Mouse (Mus musculus): Measurements from ENCODE around the gene Nkx2-1. TPM values are rescaled to one million over a fixed set of nuclear protein-coding genes. Genes with fewer than 3 reads are reported as not detected.

The Nkx2-1 gene
- total RNA-seq, 2 experiments from 2014 or later = 0.27 to 0.42 TPM

DNA sequence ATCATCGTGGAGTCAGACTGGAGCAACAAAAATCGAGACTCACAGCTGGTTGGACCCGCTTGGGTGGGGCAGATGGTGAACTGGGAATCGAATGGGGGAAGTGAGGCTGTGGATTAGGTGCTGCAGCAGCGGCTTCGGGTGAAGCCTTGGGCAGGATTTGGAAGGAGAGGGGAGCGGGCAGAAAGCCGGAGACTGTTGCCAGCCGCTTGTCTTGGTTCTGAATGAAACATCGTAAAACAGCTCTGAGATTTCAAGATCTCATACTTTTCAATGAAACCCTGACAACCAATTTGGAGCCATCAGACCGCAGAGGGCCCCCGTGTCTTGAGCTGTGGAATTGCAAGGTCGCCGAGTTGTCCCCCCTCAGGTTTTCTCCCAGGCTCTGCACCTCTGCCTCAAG lies 12.5 kb downstream of the Nkx2-1 start:
- no peak for DNase-seq (ENCODE audit: extremely low spot score in 1 of 2, low spot score in 1 of 2)

DNA sequence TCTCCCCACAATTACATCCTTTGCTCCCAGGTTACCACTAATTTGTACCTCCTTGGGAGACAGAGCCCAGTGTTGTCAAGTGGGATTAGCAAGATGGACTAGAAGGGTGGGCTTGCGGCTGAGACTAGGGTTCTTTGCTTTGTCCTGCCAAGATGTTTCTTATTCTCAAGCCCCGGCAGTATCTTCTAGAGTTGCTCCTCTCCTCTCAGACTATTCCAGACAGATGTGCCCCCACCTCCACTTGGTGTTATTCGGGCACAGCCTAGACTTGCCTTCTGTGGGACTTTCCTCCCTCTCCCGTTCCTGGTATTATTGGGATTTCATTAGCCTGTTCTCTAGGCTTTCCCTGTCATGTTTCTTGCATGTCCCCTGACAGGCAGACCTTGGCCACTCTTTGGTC lies 14.5 kb downstream of the Nkx2-1 start:
- no peak for DNase-seq (ENCODE audit: extremely low spot score in 1 of 2, low spot score in 1 of 2)

DNA sequence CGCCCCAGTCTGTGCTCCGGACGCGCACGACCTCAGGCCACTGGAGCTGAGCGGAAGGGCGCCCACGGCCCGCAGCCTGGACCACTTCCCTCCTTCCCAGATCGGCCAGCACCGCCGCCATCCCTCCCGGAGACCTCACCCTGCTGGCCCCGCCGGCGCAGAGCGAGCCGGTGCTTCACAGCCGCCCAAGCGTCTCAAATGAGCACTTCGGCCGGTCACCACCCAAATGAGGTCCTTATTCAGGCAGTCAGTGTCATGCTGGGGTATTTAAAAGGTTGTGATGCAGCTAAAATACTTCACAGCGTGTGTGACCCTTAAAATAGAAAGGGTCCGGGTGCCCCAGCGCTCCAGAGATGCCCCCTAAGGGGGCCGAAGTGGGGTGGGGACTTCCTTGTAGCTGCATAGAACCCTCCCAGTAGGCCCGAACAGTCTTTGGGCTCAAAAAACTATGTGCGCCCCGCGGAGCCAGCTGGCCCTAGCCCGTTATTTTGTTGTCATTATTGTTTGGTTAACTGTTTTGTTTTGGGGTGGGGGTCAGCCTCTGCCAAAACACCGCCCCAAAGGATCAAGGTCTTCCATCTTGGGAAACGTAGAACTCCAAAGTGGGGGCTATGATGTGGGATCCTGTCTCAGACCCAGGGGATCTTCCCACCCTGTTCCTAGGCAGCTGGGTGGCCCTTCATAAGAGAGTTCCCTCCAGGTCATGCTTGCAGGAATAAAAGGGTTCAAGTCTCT lies 15.4 kb downstream of the Nkx2-1 start:
- no peak for DNase-seq (ENCODE audit: extremely low spot score in 1 of 2, low spot score in 1 of 2)

DNA sequence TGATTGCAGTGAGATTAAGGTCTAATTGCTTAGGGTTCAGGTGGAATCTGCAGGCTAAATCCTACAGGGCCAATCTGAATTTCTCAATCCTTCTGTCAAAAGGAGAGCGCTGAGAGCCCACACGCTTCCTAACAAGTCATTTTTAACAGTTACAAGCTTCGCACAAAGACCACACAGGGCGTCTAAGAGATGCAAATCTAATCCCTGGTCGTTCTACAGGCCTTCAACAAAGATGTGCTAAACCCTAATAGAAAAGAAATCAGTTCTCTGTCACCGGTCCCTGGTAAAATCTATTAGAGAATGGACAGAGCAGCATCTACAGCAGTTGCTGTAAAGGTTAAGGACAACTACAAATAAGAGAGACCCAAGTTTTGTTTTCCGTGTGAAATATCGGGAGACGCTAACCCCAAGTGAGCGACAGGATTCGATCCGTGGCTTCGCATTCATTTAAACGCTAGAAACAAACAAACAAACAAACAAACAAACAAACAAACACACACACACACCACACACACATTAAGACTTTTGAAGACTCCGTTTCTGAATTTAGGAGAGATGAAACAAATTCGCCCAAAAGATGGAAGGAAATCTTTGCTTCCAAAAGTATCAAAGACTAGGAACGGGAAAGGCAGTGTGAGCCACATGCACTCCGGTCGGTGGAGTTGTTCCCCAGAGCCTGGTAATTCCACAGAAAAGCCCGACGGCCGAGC lies 16.2 kb downstream of the Nkx2-1 start:
- no peak for DNase-seq (ENCODE audit: extremely low spot score in 1 of 2, low spot score in 1 of 2)

DNA sequence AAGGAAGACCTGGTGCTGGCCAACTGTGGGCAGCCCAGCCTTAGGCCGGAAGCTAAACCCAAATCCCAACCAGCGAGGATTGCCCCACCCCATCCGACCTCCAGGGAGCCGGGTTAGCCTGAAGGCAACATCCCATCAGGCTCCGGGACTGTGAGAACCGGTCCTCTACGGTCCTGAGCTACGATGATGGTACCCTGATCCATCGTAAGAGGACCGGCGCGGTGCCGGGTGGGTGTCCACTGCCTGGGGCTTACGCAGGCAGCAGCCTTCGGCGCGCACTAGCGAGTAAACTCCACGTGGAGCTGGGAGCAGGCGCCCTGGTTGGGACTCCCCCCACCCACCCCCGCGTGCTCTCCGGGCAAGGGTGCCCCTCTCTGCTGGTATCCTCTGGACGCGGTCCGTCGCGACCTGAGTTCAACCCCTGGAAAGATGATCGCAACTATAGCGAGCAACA lies 16.9 kb downstream of the Nkx2-1 start:
- no peak for DNase-seq (ENCODE audit: extremely low spot score in 1 of 2, low spot score in 1 of 2)

DNA sequence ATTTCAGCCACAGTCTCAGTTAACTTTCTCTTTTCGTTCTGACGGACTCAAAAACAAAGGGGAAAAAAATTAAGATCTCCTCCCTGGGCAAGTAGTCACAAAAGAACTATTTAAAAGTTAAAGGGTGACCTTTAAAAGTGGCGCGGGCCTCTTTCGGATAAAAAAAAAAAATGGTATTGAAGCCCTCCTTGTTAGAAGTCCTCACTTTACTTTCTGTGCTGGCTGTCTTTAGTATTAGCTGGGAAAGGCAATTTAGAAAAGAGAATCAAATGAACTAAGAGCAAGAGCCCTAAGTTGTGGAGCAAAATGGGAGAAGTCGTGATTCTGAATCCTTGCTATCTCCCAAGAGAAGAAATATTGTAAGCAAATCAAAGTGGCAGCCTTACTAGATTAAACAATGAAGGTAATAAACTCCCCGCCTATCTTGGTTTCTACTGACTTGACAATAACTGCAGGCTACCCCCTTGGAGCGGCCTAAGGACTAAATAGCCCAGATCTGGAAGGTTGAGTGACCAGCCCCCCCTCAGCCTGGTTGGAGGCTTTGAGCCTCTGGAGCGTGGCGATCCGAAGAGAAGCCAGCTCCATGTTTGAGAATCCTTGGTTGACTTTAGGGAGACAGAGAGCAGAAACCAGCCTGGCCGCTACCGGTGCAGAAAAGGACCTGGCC lies 17.5 kb downstream of the Nkx2-1 start:
- DNase-seq (ENCODE audit: extremely low spot score in 1 of 2, low spot score in 1 of 2) = no peak

DNA sequence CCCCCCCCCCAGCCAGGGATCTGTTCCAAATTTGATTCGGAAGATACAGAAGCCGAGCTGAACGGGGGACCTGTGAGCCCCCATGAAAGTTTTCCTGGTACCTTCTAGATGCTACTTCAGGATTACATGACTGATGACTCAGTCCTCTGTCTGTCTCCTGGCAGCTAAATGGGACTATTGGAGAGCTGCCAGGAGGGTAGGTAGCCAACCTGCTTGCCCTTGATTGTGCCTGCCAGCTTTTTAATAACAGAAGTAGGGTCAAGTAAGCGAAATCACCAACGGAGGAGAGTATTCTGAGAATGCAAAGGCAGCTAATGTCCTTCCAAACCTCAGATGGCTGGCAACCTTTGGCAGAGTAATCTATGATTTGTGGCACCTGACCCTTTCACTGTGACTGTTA lies 18.5 kb downstream of the Nkx2-1 start:
- no peak for DNase-seq (ENCODE audit: extremely low spot score in 1 of 2, low spot score in 1 of 2)

DNA sequence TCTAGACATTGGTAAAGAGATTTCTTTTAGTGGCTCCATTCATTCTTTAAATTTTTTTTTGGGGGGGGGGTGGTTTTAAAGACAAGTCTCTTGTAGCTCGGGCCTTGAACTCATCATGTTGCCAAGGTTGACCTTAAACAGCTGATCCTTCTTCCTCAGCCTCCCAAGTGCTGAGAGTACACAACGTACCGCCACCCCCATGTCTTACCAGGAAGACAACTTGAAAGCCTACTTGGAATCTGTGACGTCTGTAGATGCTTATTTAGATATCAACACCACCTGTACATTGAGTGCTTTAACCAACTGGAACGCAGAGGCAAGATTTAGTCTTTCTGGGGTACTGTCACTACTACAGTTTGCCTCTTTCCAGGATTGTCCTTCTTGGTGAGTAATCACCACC lies 21.9 kb downstream of the Nkx2-1 start:
- no peak for DNase-seq (ENCODE audit: extremely low spot score in 1 of 2, low spot score in 1 of 2)

DNA sequence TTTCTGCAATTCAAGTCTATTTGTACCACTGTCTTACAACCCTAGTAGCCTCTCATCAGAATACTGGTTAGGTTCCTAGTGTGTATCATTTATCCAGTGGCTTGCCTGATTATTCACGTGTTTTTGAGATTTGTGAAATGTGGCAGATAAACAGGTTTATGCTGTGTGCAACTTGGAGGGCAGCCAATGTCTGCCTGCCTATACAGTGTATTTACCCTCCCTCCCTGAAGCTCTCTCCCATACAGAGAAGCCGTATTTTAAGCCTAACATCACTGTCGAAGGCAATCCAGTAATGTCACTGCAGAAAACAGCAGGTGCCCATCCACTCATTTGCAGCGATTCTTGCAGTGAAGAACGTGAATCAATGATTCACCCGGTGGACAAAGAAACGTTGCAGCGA lies 28.3 kb downstream of the Nkx2-1 start:
- no peak for DNase-seq (ENCODE audit: extremely low spot score in 1 of 2, low spot score in 1 of 2)

DNA sequence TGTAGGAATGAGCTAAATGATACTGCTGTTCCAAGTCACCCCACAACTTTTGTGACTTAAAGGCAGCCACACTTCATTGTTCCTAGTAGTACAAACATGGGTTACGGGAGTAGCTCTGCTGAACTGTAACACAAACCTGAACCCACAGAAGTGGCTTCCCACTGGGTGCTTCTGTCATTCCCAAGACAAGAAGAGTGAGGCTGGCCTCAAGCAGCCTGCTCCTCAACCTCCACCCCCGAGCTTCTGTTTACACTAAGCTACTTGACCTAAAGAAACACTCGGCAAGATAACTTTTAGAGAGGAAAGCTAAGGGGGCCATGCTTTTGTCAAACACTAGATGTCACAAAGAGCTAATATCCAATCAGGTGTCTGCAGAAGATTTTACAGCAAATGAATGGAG lies 49.7 kb downstream of the Nkx2-1 start:
- DNase-seq (ENCODE audit: extremely low spot score in 1 of 2, low spot score in 1 of 2) = no peak

DNA sequence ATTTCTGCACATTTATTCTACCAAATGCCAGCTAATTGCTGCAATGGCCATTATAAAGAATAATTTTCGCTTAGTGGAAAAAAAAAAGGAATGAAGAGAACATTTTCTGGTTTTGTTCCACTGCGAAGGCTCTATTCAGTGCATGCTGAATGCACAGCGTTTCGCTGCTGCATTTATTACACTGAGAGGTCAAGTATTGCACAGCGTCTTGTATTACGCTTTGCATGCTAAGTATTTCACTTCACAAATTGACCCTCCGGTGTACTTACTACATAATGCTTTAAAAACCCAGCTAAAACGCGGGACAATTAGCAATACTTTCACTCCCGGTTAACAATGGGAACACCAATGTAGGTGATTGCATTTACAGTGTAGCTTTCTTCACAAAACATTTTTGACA lies 54.1 kb downstream of the Nkx2-1 start:
- no peak for DNase-seq (ENCODE audit: extremely low spot score in 1 of 2, low spot score in 1 of 2)

Other genes with a start within 250 kb of the Nkx2-1 start
- 10 to 100 TPM; 18.7 to 30.9 TPM for gene Mbip, start 191.0 kb downstream of the Nkx2-1 start, total RNA-seq (2021)
- gene Nkx2-9, start 76.4 kb upstream of the Nkx2-1 start, total RNA-seq (2021) = not detected
- not detected for gene Pax9, start 154.9 kb upstream of the Nkx2-1 start, total RNA-seq (2021)

All from layer of hippocampus, postnatal 25 days (tissue).